Mouse (Mus musculus) lung, postnatal 10 days (tissue): Measurements from ENCODE around the gene Men1.

Experiments used
- DNase-seq: peaks from one replicate; pipeline ENCODE4 v3.0.0; 2021

Gene Men1

DNA sequence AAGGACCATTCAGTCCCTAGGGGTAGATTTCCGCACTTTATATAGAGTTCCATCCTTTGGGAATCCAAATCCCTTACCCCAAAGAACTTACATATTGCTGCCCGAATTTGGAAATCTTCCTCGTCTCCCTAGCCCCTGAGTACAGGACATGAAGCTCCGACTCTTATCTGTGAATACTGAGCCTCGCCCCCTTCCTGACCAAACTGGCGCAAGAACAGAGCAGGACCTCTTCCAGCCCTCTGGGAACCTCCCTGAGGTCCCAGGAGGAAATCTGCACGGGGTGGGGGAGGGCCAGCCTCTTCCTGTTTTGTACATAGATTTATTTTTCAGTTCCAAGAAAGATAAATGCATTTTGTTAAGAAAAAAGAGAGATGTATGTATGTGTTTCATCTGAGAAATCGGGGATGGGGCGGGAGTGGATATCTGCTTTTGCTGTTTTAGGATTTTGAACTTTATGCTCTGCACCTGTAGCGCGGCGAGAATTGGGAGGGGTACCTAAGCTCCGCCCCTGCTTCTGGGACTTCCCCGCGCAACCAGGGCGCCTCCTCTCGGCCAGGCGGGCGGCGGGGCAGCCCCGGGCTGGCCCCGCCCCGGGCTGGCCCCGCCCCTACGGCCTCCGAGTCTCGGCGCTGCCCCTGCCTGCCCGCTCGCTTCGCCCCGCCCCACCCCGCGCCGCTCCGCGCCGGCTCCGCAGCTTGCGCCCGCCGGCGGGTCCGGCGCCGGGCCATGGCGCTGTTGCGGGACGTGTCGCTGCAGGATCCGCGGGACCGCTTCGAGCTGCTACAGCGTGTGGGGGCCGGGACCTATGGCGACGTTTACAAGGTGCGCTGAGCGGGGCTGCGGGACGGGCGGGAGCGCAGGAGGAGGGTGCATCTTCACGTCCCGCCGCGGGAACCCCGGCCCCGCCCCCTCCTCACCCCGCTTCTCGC is 6.0 kb downstream of the Men1 start, which contains the start of gene Map4k2:
Map4k2 (plus strand) TSS at position 612 of the 929 bp plus-strand sequence.
- DNase-seq = peak; percentile 90

DNA sequence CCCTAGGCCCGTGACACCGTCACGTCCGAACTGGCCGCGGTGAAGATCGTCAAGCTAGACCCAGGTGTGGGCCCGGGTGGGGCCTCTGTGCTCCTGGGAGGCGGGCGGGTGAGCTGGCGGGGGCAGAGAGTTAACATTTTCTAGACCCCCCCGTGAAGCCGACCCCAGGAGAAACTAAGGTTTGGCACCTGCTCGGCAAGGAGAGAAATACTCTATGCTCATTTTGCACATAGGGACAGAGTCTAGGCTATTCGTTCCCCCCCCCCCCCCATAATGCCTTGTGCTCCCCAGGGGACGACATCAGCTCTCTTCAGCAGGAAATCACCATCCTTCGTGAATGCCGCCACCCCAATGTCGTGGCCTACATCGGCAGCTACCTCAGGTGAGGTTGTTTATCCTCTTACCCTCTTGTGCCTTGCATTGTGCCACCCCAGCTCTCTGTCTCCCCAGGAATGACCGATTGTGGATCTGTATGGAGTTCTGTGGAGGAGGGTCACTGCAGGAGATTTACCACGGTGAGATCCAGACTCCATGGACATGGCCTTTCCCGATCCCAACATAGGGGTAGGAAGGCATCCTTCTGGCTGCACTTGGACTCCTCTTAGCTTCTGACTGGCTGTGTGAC is 6.8 kb downstream of the Men1 start:
- no peak for DNase-seq

DNA sequence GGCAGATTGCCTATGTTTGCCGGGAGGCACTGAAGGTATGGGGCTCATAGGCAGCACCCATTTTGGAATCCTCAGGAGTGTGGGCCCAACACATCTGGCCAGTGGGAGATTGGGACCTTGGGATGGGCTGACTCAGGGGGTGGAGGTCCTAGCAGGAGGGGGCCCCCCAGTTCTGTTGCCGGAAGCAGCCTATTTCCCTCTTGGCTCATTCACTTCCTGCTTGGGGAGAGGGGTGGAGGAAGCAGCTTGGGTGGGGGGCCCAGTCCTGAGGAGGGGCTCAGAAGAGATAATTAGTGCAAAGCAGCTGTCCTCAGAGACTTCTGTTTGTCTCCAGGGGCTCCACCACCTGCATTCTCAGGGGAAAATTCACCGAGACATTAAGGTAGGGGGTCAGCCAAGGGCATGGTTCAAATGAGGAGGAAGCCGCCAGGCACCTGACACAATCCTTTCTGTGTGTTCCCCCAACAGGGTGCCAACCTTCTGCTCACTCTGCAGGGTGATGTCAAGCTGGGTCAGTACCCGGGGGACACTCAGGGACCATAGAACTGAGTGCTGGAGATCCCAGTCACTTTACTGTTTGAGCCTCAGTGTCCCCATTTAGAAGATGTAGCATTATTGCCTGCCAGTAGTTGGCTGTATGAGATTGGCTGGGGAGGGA is 7.6 kb downstream of the Men1 start:
- no peak for DNase-seq

DNA sequence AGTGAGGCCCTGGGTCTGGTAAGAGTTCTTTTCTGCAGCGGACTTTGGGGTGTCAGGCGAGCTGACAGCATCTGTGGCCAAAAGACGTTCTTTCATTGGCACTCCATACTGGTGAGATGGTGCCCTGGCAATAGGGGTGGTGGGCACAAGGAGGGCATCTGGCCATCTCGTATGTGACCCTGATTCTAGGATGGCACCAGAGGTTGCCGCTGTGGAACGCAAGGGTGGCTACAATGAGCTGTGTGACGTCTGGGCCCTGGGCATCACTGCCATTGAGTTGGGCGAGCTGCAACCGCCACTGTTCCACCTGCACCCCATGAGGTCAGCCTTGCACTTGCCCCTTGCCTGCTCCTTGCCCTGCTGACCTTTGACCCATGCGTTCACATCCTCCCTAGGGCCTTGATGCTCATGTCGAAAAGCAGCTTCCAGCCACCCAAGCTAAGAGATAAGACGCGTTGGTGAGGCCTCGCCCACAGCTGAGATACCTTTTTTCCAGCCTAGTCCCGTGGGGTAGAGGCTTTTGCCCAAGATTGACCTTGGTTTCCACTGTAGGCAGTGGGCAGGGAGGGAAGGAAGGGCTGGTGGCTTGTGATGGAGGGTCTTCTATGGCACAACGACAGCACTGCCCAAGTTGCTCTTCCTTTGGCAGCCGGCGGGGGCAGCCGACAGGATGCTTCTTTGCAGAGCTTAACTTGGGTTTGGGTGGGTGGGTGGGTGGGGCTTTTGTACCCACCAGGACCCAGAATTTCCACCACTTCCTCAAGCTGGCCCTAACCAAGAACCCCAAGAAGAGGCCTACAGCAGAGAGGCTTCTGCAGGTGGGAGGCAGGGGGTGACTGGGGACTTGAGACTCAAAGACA is 8.5 kb downstream of the Men1 start:
- no peak for DNase-seq

DNA sequence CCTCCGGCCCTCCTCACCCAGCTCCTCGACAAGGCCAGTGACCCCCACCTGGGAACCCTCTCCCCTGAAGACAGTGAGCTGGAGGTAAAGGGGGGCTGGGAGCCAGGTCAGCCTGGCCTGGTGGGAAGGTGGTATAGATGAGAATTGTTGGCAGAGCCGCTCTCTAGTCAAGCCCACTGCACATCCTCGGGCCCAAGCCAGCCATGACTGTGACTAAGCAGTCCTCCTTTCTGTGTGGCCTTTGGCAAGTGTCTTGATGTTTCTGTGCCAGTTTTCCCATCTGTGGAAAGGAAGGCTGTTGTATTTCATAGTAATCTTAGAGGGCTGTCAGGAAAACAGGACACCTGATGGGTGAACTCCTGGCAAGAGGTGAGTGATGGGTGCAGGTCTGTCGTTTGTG is 9.2 kb downstream of the Men1 start:
- no peak for DNase-seq

DNA sequence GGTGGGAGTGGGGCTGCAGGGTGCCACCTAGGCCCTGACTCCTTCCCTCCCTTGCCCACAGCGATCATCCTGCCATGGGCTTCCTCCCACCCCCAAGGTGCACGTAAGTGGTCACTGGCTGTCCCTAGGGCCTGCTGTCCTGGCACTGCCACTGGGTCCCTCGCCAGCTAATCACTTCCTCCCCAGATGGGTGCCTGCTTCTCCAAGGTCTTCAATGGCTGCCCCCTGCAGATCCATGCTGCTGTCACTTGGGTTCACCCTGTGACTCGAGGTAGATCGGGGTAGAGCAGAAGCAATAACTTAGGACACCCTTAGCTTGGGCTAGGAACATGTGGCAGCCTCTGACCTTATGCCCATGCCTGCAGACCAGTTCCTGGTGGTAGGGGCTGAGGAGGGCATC is 11.2 kb downstream of the Men1 start:
- DNase-seq = no peak

DNA sequence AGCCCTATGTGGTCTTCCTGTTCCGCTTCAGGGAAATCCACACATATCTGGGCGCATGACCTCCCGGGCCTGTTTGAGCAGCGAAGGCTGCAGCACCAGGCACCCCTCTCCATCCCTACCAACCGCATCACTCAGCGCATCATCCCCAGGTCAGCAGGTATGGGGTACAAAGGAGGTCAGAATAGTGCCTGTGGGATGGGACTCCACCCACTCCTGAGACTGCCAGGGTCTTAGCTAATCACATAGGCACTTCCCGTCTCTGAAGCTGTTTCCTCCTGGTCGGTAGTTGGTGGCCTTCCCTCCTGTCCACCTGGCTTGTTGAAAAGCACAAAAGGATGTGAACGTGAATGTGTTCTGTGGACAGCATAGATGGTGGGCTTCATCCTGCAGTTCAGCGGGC is 11.9 kb downstream of the Men1 start:
- DNase-seq = no peak

DNA sequence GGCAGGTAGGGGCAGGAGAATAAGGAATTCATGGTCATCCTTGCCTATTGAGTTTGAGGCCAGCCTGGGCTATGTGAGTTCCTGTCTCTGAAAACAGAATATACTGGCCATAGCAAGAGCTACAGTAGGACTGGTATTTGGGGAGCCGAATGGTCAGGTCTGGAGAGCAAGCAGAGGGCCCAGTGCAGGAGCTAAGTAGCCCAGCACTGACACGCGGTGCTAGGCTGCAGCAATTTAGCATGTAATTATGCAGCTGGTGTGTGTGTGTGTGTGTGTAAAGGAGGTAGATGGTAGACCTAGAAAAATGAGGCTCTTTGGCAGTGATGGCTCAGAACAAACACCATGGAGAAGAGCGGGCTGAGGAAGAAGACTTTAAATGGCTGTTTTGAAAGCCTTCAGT is 12.8 kb downstream of the Men1 start:
- no peak for DNase-seq

DNA sequence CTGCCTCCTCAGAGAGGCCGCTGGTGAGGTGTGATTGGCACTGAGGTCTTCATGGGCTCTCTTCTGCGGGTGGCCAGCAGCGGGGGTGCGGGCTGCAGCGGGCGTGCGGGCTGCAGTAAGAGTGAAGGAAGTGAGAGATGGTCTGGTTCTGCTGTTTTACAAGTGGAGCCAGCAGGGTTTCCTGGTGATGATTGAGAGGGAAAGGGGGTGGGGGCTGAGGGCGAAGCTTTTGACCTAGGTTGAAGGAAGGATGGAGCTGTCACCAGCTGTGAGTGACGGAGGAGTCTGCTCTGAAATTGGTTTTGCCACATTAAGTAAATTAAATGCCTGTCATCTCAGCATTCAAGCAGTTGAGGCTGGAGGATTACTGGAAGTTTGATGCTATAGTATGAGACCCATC is 13.9 kb downstream of the Men1 start:
- DNase-seq = no peak

DNA sequence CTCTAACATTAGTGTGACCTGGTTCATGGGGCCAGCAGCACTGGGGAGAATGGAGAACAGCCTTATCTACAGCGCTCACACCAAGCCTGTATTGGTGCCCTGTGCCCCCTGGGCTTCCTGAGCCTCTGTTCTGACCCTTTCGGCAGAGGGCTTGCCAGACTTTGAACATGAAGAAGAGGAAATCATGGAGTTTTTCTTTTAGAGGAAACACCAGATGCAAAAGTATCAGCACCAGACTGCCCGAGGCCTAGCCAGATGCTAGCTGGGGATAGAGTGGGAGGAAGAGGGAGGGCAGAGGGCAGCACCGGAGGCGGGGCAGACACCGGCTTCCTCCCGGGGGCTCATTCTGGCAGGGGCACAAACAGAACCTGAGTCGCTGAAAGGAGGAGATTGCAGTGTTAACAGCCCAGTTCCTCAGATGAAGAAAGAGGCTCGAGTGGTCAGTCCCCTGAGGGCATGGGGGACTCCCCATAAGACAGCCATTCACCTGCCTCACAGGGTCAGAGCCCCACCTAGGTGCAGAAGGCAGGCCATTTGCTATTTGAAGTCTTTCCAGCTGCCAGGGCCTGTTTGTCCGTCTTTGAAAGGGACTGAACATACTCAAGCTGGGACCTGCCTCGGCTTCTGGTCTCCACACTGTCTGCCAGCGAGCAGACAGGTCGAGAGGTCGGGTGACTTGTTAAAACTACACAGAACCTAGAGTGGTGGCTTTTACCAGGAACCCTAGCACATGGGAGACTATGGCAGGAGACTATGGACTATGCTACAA is 14.6 kb downstream of the Men1 start:
- DNase-seq = no peak

DNA sequence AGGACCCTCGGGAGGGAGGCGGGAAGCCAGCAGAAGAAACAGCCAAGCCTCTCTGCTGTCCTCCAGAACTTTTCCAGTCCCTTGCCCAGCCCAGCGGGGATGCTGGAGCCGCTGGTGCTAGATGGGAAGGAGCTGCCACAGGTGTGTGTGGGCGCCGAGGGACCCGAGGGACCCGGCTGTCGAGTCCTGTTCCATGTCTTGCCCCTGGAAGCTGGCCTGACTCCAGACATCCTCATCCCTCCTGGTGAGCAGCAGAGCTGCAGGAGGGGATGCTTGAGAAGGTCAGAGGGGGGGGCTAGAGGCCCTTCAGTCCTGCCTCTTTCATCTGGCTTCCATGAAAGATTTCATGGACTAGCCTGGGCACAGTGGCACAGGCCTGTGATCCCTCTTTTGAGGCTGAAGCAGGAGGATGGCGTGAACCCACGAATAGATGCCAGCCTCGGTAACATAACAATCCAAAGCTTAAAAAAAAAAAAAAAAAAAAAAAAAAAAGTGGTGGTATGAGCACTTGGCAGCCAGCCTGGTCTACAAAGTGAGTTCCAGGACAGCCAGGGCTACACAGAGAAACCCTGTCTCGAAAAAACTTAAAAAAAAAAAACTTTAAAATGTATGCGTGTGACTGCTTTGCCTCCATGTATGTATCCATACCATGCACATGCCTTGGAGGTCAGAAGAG is 16.8 kb downstream of the Men1 start:
- no peak for DNase-seq

DNA sequence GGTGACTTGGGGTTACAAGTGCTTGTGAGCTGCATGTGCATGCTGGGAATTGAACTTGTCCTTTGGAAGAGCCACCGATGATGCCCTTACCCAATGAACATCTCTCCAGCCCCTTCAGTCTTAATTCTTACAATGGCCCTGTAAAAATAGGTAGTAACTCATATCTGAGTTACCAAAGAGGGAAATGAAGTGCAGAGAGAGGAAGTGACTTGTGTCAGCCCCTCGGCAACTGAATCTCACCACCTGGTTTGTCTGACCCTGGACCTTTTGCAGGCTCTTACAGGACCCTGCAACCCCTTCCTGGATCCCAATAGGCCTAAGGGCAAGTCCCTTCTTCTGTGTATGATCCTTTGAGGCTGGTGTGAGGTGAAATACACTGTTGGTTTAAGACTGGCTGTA is 17.3 kb downstream of the Men1 start:
- no peak for DNase-seq

DNA sequence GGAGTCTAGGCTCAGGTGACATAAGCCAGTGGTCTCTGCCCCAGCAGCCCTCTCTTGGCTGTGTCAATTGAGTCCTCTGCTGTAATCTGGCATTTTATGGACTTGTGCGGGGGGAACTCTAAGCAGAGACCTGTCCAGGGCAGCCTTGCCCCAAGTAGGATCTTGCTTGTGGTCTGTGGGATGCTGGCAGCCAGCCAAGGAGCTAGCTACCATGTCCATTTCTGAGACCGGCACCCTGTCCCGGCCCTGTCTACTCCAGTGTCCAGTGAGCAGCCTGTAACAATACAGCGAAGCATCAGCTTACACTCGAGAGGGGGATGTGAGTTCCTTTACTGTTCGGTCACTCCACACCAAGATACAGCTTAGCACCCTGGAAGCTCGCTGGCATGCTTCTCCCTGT is 19.3 kb downstream of the Men1 start:
- DNase-seq = no peak

DNA sequence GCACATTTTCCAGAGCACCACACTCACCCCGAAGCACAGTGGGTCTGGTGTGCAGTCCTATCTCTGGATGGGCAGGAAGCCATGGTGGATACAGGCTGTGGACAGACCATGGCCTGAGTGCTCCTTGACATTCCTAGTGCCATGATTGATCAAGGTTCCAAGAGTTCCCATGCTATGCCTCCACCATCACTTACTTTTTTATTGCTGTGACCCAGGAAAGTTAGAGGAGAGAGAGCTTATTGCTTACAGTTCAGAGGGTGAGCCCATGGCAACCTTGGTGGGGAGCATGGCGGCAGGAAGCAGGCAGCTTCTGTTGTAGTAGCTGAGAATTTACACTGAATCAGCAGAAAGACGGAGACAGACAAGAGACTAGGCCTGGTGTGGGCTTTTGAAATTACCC is 26.5 kb downstream of the Men1 start:
- DNase-seq = no peak

DNA sequence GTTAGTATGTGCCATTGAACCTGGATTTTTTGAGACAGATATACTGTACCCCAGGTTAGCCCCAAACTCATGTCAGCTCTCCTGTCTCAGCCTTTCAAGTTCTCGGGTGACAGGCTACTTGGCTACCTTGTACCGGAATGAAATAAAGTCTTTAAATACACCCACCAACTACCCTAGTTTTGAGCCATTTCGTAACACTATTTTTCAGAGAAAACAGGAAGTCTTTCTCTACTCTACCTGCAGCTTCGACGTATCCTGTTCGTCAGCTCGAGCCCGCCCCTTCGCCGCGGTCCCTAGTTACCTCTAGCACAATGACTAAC is 28.3 kb downstream of the Men1 start:
- DNase-seq = no peak

DNA sequence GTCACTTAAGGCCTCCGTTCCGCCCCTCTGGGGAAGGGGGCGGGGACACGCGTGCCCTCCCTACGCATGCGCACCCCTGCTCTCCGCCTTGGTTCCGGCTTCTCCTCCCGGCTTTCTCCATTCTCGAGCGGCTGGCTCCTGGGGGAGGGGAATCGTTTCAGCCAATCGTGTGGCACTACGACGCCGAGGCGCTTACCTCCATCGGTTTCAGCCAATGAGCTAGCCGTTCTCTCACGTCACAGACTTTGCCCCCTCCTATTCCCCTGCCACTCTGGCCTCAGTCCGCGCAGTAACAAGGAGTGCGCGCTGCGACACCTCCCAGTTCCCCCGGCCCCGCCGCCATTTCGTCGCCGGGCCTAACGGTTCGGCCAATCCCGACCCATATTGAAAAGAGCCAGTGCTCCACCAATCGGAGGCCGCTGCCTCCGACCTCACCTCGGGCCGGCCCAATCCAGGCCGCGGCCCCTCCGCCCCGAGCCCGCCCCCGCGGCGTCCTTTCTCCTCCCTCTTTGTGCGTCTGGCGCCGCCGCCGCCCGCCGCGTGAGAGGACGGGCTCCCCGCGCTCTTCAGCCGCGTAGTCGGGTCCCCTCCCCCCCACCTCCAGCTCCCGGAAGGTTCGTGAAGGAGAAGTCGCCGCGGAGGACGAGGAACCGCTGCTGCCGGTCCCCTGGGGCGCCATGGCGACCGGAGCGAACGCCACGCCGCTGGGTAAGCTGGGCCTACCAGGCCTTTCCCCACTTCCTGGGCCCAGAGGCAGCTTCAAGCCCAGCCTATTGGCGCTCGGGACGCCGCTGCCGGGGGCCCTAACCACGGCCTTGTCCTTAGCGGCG is 28.8 kb downstream of the Men1 start, which contains the start of gene Sf1:
Sf1 (plus strand) TSS at position 280 of the 830 bp plus-strand sequence.
- peak; percentile 100 for DNase-seq

DNA sequence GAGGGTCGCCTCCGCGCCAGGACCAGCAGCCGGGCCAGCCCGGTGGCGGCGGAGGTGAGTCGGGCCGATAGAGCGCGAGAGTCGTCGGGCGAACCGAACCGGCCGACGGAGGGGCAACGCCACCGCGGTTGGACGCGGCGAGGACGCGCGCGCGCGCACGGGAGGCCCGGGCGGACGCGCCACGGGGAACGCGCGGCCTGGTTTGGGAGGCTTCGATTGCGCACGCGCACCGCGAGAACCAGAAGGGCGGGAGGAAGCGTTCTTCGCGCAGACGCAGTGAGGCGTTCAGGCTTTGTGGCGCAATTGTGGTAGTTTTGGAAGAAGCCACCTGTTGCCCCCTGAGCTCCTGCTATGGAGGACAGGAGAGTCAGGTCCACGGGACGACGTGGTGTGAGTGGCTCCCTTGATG is 29.5 kb downstream of the Men1 start:
- DNase-seq = peak; percentile 95

DNA sequence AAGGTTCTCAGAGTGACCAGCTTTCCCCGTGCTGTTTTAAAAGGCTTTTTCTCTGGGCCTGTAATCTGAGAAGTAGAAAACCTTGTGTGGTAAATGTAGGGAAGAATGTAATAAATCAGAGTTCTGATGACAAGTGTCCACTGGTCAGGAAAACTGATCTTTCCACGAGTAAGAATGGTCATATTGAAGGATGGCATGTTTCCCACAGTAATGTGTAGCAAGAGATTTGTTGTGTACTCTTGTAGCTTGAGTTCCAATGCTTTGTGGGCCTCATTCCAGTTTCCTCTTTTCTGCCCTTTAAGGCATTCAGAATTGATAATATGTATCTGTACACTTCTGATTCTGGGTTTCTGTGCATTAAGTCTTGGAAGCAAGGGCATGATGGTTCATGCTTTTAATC is 30.1 kb downstream of the Men1 start:
- no peak for DNase-seq

DNA sequence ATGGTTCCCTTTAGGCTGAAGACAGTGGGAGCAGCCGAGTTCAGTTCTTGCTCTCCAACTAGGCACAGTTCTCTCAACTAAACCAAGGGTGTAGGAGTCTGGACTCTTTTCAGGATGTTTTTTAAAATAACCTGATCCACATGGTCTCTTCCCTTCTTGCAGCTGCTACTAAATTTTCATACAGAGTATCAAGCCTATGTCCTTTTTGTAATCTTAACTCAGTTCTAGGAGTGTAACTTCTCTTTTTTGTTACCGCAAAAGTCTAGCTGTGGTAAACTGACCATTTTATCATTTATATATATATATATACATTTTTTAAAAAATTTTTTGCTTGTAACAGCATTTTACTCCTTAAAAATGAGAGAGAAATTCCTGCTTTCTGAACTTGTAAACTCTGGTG is 35.4 kb downstream of the Men1 start:
- no peak for DNase-seq

DNA sequence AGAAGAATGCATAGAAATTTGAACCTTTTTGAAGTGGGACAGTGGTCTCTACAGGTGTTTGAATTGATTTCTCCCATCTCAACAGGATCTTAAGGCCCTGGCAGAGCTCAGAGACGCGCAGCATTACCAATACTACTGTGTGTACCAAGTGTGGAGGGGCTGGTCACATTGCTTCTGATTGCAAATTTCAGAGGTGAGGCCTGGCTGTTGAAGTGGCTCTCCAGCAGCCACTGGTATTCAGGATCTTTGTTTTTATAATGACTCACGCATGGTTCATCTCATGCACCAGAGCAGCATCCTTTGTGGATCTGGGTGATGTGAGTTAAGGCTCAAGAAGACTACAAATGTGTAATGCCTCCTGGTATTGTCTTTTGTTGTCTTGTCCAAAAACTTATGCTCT is 37.7 kb downstream of the Men1 start:
- DNase-seq = no peak
